Mouse (Mus musculus) NIH3T3 (cell line): ENCODE measurements around the gene Creb3l1.

Source experiments
- DNase-seq: peaks from one replicate; pipeline ENCODE4 v3.0.0-alpha.2; 2012; ENCODE audit warnings: low read depth

Creb3l1 gene

GRCm38 (mm10) chr2:92004617-92005016 lies 19.7 kb downstream of the Creb3l1 start:
- DNase-seq = peak; percentile 94

- DNase-seq = no peak
Observed at GRCm38 (mm10) chr2:91997905-91998608, 26.2 kb downstream of the Creb3l1 start.

GRCm38 (mm10) chr2:91996006-91996405 lies 28.3 kb downstream of the Creb3l1 start:
- no peak for DNase-seq

DNA sequence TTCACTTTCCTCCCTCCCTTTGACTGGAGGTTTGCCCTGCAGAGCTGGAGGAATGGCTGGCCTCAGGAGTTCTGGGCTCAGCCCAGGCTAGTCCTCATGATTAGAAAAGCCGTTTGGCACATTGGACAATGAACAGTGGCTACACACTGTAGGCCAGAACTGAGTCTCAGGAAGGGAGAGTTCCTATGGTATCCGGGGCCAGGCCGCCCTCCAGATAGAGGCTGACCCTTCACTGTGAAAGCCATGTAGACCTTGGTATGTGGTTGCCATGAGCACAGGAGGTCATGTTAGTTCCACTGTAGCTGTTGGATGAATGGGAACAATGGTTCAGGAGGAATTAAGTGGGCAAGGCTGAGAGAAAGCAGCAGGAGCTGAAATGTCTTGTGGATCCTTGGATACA lies 30.9 kb downstream of the Creb3l1 start:
- no peak for DNase-seq

DNA sequence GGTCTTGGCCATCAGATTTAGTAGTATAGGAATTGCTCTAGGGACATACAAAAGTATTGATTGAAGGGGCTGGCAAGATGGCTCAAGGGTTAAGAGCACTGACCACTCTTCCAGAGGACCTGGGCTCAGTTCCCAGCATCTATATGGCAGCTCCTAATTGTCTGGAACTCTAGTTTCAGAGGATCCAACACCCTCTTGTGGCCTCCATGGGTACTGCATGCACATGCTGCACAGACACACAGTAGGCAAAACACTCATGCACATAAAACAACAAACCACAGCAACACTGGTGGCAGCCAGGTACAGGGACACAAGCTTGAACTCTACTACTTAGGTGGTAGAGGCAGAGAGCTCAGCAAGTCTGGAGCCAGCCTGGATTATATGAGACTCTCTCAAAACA lies 34.6 kb downstream of the Creb3l1 start:
- DNase-seq = peak; percentile 34

DNA sequence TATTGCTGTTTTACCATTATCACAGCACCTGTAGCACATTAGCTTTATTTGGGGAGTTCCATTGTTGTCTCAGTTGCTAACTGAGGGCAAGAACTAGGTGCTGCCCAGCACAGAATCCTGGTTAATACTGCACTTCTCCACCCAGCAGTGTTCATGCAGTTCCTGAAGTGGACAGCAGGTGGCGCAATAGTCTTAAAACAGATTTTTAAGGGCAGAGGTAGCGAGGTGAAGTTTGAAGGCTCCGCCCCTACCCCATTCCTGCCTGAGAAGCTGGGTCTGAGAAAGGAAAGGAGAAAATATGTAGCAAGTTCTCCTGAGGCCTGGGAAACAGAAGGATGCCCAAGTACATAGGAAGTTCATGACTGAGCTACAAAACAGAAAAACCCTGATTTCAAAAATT lies 36.8 kb downstream of the Creb3l1 start:
- DNase-seq = peak; percentile 91

GRCm38 (mm10) chr2:91986071-91986470 lies 38.2 kb downstream of the Creb3l1 start:
- no peak for DNase-seq

DNA sequence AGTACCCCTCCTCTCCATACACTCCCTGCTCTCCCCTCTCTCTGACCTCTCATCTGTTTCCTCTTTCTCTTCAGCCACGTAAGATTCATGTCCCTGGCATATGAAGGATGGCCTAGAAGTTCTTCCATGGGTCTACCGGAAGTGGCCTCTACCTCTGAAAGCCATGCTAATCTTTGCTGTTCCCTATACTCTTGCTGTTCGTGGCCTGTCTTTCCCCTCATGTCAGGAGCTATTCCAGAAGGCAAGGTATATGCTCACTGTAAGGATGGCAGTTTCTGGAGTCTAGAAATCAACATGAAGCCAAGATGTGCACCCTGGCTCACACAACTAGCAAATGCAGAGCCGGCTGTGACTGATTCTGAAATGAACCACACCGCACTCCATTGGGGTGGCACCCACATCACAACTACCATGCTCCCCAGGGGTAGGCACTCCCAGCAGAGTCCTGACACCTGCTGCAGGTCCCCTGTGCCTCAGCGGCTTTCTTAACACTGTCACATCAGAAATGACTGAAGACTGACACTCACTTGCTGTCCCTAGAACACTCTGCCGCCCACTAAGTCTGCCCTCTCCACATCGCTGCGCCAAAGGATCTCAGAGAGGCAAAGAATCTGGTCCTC lies 39.3 kb downstream of the Creb3l1 start:
- DNase-seq = no peak

- DNase-seq = no peak
Observed at GRCm38 (mm10) chr2:91984439-91984838, 39.9 kb downstream of the Creb3l1 start.

- no peak for DNase-seq
Observed at GRCm38 (mm10) chr2:91980830-91981229, 43.5 kb downstream of the Creb3l1 start.

DNA sequence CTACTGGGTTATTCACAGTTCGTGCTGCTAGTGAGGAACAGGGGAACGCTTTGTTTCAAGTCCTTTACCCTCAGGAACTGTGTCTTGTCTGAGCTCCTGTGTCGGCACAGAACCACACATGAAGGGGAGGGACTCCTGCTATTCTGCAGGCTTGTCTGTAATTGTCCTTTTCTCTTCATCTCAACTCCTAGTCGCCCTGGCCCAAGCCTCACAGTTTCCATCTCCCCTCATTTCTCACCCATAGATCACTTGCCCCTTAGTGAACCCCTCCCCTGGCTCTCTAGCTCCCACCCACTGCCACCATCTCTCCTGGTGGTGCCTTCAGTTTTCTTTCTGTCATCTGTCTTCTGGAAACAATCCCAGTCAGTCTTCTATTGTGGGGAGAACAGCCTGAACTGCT lies 44.1 kb downstream of the Creb3l1 start:
- DNase-seq = no peak

- no peak for DNase-seq
Observed at GRCm38 (mm10) chr2:91978547-91978946, 45.8 kb downstream of the Creb3l1 start.

- DNase-seq = no peak
Observed at GRCm38 (mm10) chr2:91977960-91978359, 46.3 kb downstream of the Creb3l1 start.

DNA sequence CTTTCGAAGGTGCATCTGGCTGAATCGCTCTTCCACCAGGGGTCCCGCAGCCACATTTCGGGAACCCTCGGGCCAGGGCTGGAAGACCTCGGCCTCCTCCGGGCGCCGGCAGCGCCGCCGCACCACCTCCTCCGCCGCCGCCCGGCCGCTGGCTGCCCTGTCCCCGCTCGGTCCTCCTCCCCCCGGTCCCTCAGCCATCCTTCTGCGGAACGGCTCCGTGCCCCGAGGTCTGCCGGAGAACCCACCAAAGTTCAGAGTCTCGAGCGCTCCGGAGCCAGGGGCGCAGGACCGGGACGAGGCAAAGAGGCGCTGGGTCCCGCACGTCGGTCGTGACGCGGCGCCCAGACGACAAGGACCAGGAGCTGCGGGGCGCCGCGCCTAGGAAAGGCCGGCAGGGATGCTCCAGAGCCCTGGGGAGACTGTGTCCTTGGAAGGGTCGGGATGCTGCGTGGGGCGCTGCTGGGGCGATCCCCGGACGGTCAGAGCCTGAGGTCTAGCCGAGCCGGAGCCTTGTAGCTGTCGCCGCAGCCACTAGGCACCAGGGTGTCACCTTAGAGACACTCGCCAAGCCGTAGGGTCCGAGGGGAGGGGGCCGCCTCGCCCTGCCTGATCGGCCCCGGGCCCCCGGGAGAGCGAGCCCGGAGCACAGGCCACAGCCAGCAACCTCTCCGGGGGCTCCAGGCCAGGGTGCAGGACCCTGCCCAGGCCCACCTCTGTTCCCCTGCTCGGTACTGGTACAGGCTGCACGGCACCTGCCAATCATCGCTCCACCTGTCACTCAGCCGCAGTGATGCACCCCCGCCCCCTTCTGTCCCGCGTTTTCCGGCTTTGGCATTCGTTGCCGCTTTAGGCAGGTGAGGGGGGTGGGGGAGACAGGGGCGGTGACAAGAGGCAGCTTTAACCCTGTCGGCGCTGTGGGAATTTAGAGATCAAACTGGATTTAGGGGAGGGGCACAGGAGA lies 48.4 kb downstream of the Creb3l1 start, which contains the start of gene Dgkz:
Gene Dgkz (minus strand): TSS at position 284 of the 961 bp plus-strand sequence.
- no peak for DNase-seq

DNA sequence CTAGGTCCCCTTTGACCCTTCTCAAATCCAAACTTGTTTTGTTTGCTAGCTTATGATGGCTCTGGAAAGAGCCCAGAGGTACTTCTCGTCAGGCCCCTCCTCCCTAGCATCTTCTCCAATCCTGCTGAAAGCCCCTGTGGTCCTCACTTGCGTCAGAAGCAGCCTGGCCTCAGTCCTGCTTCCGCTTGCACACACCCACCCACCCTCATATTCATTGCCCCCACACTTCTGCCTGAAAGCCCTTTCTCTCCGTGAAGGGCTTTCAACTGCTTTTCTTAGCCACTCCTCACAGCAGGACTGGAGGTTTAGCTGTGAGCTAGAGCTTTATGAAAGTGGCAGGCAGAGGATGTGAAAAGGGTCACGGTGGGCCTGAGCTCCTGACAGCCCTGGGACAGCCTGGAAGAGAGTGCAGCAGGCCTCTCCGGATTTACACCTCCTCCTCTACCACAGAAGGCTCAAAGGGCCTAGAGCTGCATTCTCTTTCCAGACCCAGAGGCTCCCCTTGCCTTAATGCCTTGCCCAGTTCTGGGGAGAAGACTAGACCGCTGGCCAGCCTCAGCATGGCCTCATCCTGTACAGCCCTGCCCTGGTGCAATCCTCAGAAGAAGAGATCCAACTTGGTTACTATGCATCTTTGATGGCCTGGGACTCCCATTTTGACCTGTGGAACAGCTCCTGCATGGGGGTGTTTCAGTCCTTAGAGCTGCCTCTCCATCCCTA lies 50.7 kb downstream of the Creb3l1 start:
- DNase-seq = peak; percentile 40

GRCm38 (mm10) chr2:91972121-91972566 lies 52.2 kb downstream of the Creb3l1 start:
- no peak for DNase-seq

GRCm38 (mm10) chr2:91971231-91972097 lies 52.8 kb downstream of the Creb3l1 start:
- no peak for DNase-seq

GRCm38 (mm10) chr2:91967962-91968361 lies 56.3 kb downstream of the Creb3l1 start:
- peak; percentile 35 for DNase-seq

DNA sequence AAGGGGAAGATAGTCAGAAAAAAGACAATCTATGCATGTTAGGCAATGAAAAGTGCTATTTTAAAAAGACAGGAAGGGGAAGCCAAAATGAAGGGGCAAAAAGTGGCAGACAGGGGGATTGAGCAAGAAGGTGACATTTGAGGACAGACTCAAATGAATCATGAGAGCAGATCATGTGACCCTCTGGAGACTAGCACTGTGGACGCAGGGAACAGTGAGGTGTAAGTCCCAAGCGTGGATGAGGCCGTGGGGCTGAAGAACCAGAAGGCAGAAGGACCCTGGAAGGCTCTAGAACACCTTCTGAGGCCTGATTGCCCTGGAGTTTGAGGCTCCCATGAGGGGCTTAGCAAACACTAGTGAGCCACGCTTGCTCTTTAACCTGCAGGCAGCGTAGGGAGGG lies 57.9 kb downstream of the Creb3l1 start:
- no peak for DNase-seq

- no peak for DNase-seq
Observed at GRCm38 (mm10) chr2:91965417-91965816, 58.9 kb downstream of the Creb3l1 start.
